Mouse (Mus musculus) C2C12 (cell line): Measurements from ENCODE around the gene Camk2d. TPM values are rescaled to one million over a fixed set of nuclear protein-coding genes. Genes with fewer than 3 reads are reported as not detected.

ENCODE experiments used
- H3K27me3 ChIP-seq: one replicate; pipeline ENCODE4 v1.6.1; 2011; ENCODE audit not compliant: control insufficient read depth, insufficient read depth, insufficient read length
- H3K36me3 ChIP-seq: one replicate; pipeline ENCODE4 v1.6.1; 2011; ENCODE audit not compliant: control insufficient read depth, insufficient read depth
- H3K4me3 ChIP-seq: one replicate; pipeline ENCODE4 v1.5.1; 2011; ENCODE audit warnings: mild to moderate bottlenecking, control low read depth; ENCODE audit not compliant: poor library complexity, insufficient read depth, severe bottlenecking
- H3K79me2 ChIP-seq: one replicate; pipeline ENCODE4 v1.6.1; 2011; ENCODE audit not compliant: control insufficient read depth, insufficient read depth
- H3K79me3 ChIP-seq: one replicate; pipeline ENCODE4 v1.6.1; 2011; ENCODE audit warnings: low read depth, control low read depth
- H3ac ChIP-seq: one replicate; pipeline ENCODE3; 2011; ENCODE audit warnings: low read depth; ENCODE audit not compliant: control insufficient read depth, insufficient read length
- CEBPB ChIP-seq: IDR thresholded peaks from one replicate; pipeline ENCODE4 v1.6.1; 2011; ENCODE audit warnings: low read depth, mild to moderate bottlenecking, control low read depth, moderate library complexity
- CTCF ChIP-seq: IDR thresholded peaks from one replicate; pipeline ENCODE4 v1.5.1; 2011; ENCODE audit not compliant: control insufficient read depth, insufficient read depth, insufficient read length
- FOSL1 ChIP-seq: IDR thresholded peaks from one replicate; pipeline ENCODE4 v1.8.0; 2011; ENCODE audit warnings: mild to moderate bottlenecking, low read length; ENCODE audit not compliant: poor library complexity, insufficient read depth, severe bottlenecking
- MAX ChIP-seq: IDR thresholded peaks from one replicate; pipeline ENCODE4 v1.6.1; 2011; ENCODE audit warnings: mild to moderate bottlenecking, control low read depth
- MYOD1 ChIP-seq: IDR thresholded peaks from one replicate; pipeline ENCODE4 v1.6.1; 2011; ENCODE audit warnings: low read depth; ENCODE audit not compliant: control insufficient read depth, insufficient read length
- MYOG ChIP-seq: IDR thresholded peaks from one replicate; pipeline ENCODE4 v1.6.1; 2011; ENCODE audit not compliant: control insufficient read depth, insufficient read length; ENCODE audit errors: extremely low read depth
- USF1 ChIP-seq: IDR thresholded peaks from one replicate; pipeline ENCODE4 v1.6.1; 2011; ENCODE audit warnings: low read depth, mild to moderate bottlenecking, control low read depth, moderate library complexity
- polyA plus RNA-seq: library from polyadenylated mRNA; unstranded; fragments of >200 nt; fragmentation: generic; extraction: Trizol; gene quantifications from one replicate; pipeline ENCODE4 v1.2.1, GENCODE M21; 2012; ENCODE audit warnings: missing spikeins

The Camk2d gene
- polyA plus RNA-seq, 1 experiment: 23.5 TPM

DNA sequence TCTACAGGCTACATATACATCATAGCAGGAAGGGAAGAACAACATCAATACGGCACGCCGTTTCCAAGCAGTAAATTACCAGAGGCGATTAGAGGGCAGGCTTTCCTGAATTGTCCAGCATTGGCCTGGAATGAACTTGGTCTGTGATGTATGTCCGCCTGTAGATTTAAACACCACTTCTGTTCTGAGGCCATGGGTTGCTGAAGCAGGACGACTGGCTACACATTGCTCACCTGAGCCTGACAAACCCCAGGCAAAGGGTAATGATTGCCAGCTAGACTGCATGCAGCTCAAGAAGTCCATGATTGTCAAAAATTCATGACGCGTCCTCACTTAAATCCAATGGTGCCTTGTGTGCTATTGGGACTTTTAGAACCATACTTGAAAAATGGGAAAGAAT, 174.9 kb downstream of the Camk2d start:
- Histone ChIP-seq H3K36me3 (peaks cover 27% of the 10 kb centered on the region), H3K79me2 (peaks cover 4% of the 10 kb centered on the region), H3K27me3 (no peaks in the 10 kb centered on the region), H3ac (no peak overlapping the region), H3K4me3 (no peak overlapping the region), H3K79me3 (peaks cover 1% of the 10 kb centered on the region)
- TF ChIP-seq FOSL1 (no peak), MYOG (no peak), CEBPB (no peak), MYOD1 (no peak), CTCF (no peak), MAX (no peak), USF1 (no peak)

DNA sequence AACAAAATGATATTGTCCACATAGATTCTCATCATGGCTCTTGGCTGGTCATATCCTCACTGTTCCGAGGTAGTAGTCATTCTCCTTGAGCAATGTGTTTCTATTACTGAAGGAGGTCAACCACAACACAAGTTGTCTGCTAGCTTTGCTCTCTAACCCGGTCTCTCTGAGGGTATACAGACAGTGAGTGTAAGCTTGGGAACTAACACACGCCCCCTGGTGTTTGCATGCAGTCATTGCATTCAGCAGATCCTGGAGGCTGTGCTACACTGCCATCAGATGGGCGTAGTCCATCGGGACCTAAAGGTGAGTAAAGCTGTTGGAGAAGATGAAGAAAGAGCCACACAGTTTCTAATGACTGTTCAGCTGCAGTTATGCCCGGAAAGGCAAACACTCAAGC, 175.4 kb downstream of the Camk2d start:
- Histone ChIP-seq H3K27me3 (no peaks in the 10 kb centered on the region), H3ac (no peak overlapping the region), H3K36me3 (peaks cover 27% of the 10 kb centered on the region), H3K79me3 (peaks cover 1% of the 10 kb centered on the region), H3K4me3 (no peak overlapping the region), H3K79me2 (no peaks in the 10 kb centered on the region)
- TF ChIP-seq MYOG (no peak), CTCF (peak; percentile 84)

DNA sequence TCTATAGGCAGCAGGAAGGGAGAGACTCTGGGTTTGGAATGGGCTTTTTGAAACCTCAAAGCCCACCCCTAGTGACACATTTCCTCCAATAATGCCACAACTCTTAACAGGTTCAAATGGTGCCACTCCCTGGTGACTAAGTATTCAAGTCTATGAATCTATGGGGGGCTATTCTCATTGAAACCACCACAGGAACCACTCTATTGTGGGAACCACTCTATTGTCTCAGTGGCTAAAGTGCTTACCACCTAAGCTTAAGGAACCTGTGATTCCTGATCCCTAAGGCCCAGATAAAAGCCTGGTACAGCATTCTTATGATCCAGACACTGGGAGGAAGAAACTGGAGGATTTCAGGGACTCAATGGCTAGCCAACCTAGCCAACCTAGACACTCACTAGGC, 179.9 kb downstream of the Camk2d start:
- H3K4me3 ChIP-seq: no peak overlapping the region
- H3K27me3 ChIP-seq: no peaks in the 10 kb centered on the region
- no peak overlapping the region for H3ac ChIP-seq
- TF ChIP-seq USF1 (no peak), MYOG (no peak), CEBPB (no peak), FOSL1 (no peak), CTCF (no peak), MAX (no peak), MYOD1 (no peak)
- H3K79me2 ChIP-seq: no peaks in the 10 kb centered on the region
- H3K79me3 ChIP-seq: peaks cover 1% of the 10 kb centered on the region
- peaks cover 9% of the 10 kb centered on the region for H3K36me3 ChIP-seq

DNA sequence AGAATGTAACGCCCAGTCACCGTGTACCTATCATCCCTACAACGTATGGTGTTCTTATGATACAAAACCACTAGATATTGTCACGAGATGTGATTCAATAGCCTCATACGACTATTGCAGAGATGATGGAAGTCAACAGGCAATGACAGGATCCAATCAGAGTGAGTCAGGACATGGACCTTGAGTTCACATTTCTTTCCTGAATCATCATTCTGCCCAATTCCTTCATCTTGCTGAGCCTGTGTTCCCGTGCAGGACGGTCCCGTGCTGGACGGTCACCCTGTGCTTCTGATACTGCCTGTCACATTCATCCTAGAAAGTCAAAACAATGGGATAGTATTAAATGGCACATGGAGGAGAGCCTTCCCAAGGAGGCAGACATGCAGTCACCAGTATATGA, 181.0 kb downstream of the Camk2d start:
- no peak overlapping the region for H3ac ChIP-seq
- peaks cover 9% of the 10 kb centered on the region for H3K36me3 ChIP-seq
- TF ChIP-seq CEBPB: no peak
- no peak for TF ChIP-seq MAX
- no peaks in the 10 kb centered on the region for H3K79me3 ChIP-seq
- no peaks in the 10 kb centered on the region for H3K27me3 ChIP-seq
- no peak overlapping the region for H3K4me3 ChIP-seq
- H3K79me2 ChIP-seq: no peaks in the 10 kb centered on the region

DNA sequence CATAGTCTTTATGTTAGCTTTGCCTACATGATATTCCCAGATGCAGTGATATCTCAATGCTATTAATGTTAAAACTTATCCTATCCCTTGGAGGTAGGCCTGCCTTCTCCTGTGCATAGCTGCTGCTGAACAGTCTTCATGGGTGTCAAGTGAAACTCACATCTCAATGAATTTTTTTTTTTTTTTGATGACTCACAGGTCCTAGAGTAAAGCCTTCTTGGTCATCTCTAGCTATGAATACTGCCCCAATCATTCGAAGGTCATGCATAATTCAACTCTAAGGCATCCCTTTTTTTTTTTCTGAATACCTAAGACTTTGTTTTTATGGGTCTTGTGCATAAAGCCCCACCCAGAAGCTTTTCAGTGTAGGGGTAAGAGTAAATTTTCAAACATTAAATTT, 181.8 kb downstream of the Camk2d start:
- Histone ChIP-seq H3K36me3 (peaks cover 12% of the 10 kb centered on the region), H3K27me3 (no peaks in the 10 kb centered on the region), H3ac (no peak overlapping the region), H3K79me2 (no peaks in the 10 kb centered on the region), H3K79me3 (no peaks in the 10 kb centered on the region), H3K4me3 (no peak overlapping the region)
- TF ChIP-seq CTCF (no peak), CEBPB (no peak), MYOD1 (no peak), MYOG (no peak), FOSL1 (no peak), MAX (no peak), USF1 (no peak)

DNA sequence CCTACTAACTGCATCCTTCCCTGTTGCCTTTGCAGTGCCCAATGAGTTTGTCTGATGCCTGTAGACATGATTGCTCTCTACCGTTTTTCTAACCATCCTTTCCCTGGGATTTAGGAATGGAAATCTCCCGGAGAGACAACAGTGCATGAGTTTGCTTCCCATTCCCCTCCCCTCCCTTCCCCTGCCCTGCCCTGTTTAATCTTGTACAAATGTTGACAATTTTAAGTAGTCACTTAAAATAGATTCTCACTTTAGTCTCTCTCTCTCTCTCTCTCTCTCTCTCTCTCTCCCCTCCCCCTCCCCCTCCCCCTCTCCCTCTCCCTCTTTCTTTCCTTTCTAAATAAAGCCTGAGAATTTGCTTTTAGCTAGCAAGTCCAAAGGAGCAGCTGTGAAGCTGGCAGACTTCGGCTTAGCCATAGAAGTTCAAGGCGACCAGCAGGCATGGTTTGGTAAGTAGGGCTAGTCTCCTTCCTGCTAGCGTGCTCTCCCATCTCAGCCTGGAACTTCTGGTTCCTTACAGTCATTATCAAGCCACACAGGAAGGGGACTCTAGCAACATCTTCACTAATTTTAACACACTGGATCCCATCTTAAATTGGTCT, 184.0 kb downstream of the Camk2d start:
- Histone ChIP-seq H3K4me3 (no peak overlapping the region), H3K79me3 (no peaks in the 10 kb centered on the region), H3K27me3 (no peaks in the 10 kb centered on the region), H3ac (no peak overlapping the region), H3K36me3 (peaks cover 21% of the 10 kb centered on the region), H3K79me2 (no peaks in the 10 kb centered on the region)
- TF ChIP-seq USF1: no peak
- no peak for TF ChIP-seq CTCF
- no peak for TF ChIP-seq MAX
- TF ChIP-seq MYOG: no peak
- no peak for TF ChIP-seq CEBPB
- TF ChIP-seq FOSL1: no peak
